Mouse (Mus musculus) central nervous system, embryonic 11.5 days (tissue): ENCODE data around the gene Vmn1r235. TPM values are rescaled to one million over a fixed set of nuclear protein-coding genes. Genes with fewer than 3 reads are reported as not detected.

Experiments
- polyA plus RNA-seq: library from polyadenylated mRNA; depleted of rRNA; stranded (reverse); fragments of >200 nt; gene quantifications from 2 replicates; pipeline ENCODE4 v1.2.3, GENCODE M21; 2012; rRNA removed

Vmn1r235 gene
- not detected in 2 replicates for polyA plus RNA-seq

GRCm38 (mm10) chr17:21256111-21256510, at the start of gene Vmn1r235:
Gene Vmn1r235 (plus strand): TSS chr17:21256411.

GRCm38 (mm10) chr17:21225787-21226186, 30.4 kb upstream of the Vmn1r235 start, which contains the start of gene Vmn1r234:
Gene Vmn1r234 (plus strand): TSS chr17:21226087.

GRCm38 (mm10) chr17:21282642-21283041, 26.4 kb downstream of the Vmn1r235 start, which contains the start of gene Vmn1r236:
Gene Vmn1r236 (plus strand): TSS chr17:21282942.

GRCm38 (mm10) chr17:21311565-21311964, 55.4 kb downstream of the Vmn1r235 start, which contains the start of gene Vmn1r237:
Gene Vmn1r237 (plus strand): TSS chr17:21311865.

Other genes with a start within 250 kb of the Vmn1r235 start
- gene Zfp160, start 247.5 kb upstream of the Vmn1r235 start, polyA plus RNA-seq = 18.8 and 30.2 TPM in 2 replicates
- gene Vmn1r234, start 30.3 kb upstream of the Vmn1r235 start, polyA plus RNA-seq = not detected in 2 replicates
- not detected in 2 replicates for gene Vmn1r236, start 26.5 kb downstream of the Vmn1r235 start, polyA plus RNA-seq
- gene Vmn1r237, start 55.5 kb downstream of the Vmn1r235 start, polyA plus RNA-seq = not detected in 2 replicates
- gene Zfp677, start 127.3 kb downstream of the Vmn1r235 start, polyA plus RNA-seq = 0.94 and 2.3 TPM in 2 replicates
- gene Zfp54, start 166.8 kb downstream of the Vmn1r235 start, polyA plus RNA-seq = 1.6 and 2.2 TPM in 2 replicates
- gene Zfp51, start 194.0 kb downstream of the Vmn1r235 start, polyA plus RNA-seq = 3.8 and 8.1 TPM in 2 replicates
- gene Zfp53, start 232.6 kb downstream of the Vmn1r235 start, polyA plus RNA-seq = 3.2 and 5.2 TPM in 2 replicates